Mouse (Mus musculus): ENCODE measurements around the gene 1190002N15Rik.

1190002N15Rik gene

GRCm38 (mm10) chr9:94537970-94538822 lies at the start of gene 1190002N15Rik:
TSS of gene 1190002N15Rik (minus strand) at chr9:94538081.
- DNase-seq (ENCODE audit: low spot score in 2 of 2) = peak; percentile 91 to 92

- no peak for DNase-seq (ENCODE audit: low spot score in 2 of 2)
These were observed 44.4 kb upstream of the 1190002N15Rik start for GRCm38 (mm10) chr9:94582309-94582708.

- no peak for DNase-seq (ENCODE audit: low spot score in 2 of 2)
These were observed 43.8 kb upstream of the 1190002N15Rik start for GRCm38 (mm10) chr9:94581661-94582060.

GRCm38 (mm10) chr9:94580071-94580737 lies 42.3 kb upstream of the 1190002N15Rik start:
- no peak for DNase-seq (ENCODE audit: low spot score in 2 of 2)

GRCm38 (mm10) chr9:94571802-94572201 lies 33.9 kb upstream of the 1190002N15Rik start:
- DNase-seq (ENCODE audit: low spot score in 2 of 2) = no peak

GRCm38 (mm10) chr9:94568386-94568785 lies 30.5 kb upstream of the 1190002N15Rik start:
- DNase-seq (ENCODE audit: low spot score in 2 of 2) = no peak

- no peak for DNase-seq (ENCODE audit: low spot score in 2 of 2)
These were observed 29.9 kb upstream of the 1190002N15Rik start for GRCm38 (mm10) chr9:94567722-94568314.

- DNase-seq (ENCODE audit: low spot score in 2 of 2) = no peak
These were observed 19.1 kb upstream of the 1190002N15Rik start for GRCm38 (mm10) chr9:94556776-94557514.

- DNase-seq (ENCODE audit: low spot score in 2 of 2) = no peak
These were observed 18.4 kb upstream of the 1190002N15Rik start for GRCm38 (mm10) chr9:94556249-94556648.

GRCm38 (mm10) chr9:94550493-94551095 lies 12.7 kb upstream of the 1190002N15Rik start:
- DNase-seq (ENCODE audit: low spot score in 2 of 2) = no peak

- no peak for DNase-seq (ENCODE audit: low spot score in 2 of 2)
These were observed 6.0 kb upstream of the 1190002N15Rik start for GRCm38 (mm10) chr9:94543881-94544280.

- DNase-seq (ENCODE audit: low spot score in 2 of 2) = no peak
These were observed 2.6 kb upstream of the 1190002N15Rik start for GRCm38 (mm10) chr9:94540343-94541095.

- no peak for DNase-seq (ENCODE audit: low spot score in 2 of 2)
These were observed 1.5 kb upstream of the 1190002N15Rik start for GRCm38 (mm10) chr9:94539346-94539865.

- no peak for DNase-seq (ENCODE audit: low spot score in 2 of 2)
These were observed 902 bp upstream of the 1190002N15Rik start for GRCm38 (mm10) chr9:94538823-94539143.

GRCm38 (mm10) chr9:94537051-94537917 lies 597 bp downstream of the 1190002N15Rik start:
- peak; percentile 65 to 71 for DNase-seq (ENCODE audit: low spot score in 2 of 2)

- no peak for DNase-seq (ENCODE audit: low spot score in 2 of 2)
These were observed 1.5 kb downstream of the 1190002N15Rik start for GRCm38 (mm10) chr9:94536261-94536905.

- DNase-seq (ENCODE audit: low spot score in 2 of 2) = no peak
These were observed 3.1 kb downstream of the 1190002N15Rik start for GRCm38 (mm10) chr9:94534795-94535194.

GRCm38 (mm10) chr9:94534226-94534625 lies 3.7 kb downstream of the 1190002N15Rik start:
- DNase-seq (ENCODE audit: low spot score in 2 of 2) = no peak

GRCm38 (mm10) chr9:94533641-94534040 lies 4.2 kb downstream of the 1190002N15Rik start:
- no peak for DNase-seq (ENCODE audit: low spot score in 2 of 2)
